Comparison of ENCODE assay signal across 19 mouse cellular contexts in the genomic region with DNA sequence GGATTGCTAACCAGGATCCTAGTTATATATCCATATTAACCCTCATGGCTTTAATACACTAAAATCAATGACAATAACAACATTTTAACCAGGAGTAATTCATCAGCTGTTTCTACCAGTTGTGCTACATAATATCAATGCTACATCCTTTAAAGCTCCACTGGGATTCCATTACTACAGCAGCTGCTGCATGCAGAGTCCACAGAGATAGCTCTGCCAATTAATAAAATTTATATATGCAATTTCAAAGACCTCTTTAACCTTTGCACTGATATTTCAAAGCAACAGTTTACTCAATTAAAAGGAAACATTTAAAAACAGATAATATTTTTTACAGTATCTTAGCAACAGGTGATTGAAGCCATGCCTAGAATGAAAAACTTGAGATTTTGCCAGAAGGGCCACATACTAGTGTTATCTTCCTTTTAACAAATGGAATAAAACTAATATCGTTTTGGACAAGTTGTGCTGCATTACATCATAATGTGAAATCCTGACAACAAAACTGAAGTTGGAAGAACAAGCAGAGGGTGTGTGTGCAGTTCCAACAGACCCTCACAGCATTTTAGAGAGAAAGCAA.
A peak's percentile ranks its signal among the peaks of the same experiment; 100 is the strongest.
DNase-seq lines count a peak whose midpoint lies in the region; ATAC-seq and TF ChIP-seq lines count a peak whose summit lies in the region.
"Had no signal": no experiment of that assay in that cellular context is flagged by ENCODE, and none has a peak within 500 bp of the region (broad histone marks: within the 10 kb centered on the region; RNA-seq: fewer than 3 reads in every experiment).

No protein-coding gene starts in this region.

- peak; percentile 23 for DNase-seq in heart, adult 8-10 months (ENCODE audit: low spot score)
- no peak for DNase-seq in heart, postnatal 25 days (ENCODE audit: low spot score)
- peak; percentile 8 for DNase-seq in kidney, postnatal 10 days
- no peak for DNase-seq in kidney, postnatal 36 days
- peak; percentile 16 for DNase-seq in lung, postnatal 0 days (ENCODE audit: low spot score)
- DNase-seq in lung, postnatal 4 days = no peak
- DNase-seq: adrenal gland, postnatal 10 days; cerebellum, adult 11 months; cerebellum, adult 8-10 months; cerebellum, postnatal 14 days; embryo, embryonic 11 days had no signal

- no peak overlapping the region for H3K9ac ChIP-seq in lung, postnatal 0 days (replicated peaks; ENCODE audit: low read depth)
- no peak overlapping the region for H3K9ac ChIP-seq in forebrain, embryonic 16.5 days (replicated peaks; ENCODE audit: low read depth, low read length)
- H3K9ac ChIP-seq: embryonic facial prominence, embryonic 15.5 days; hindbrain, embryonic 12.5 days had no signal

- 37% methylated on average over 1 of the region's 1 CpGs for WGBS in lung, postnatal 0 days
- WGBS in forebrain, embryonic 16.5 days = 79% methylated on average over 1 of the region's 1 CpGs

- TF ChIP-seq CTCF in lung, postnatal 0 days (IDR thresholded peaks at IDR 0.05) = no peak

- no peaks in the 10 kb centered on the region for H3K27me3 ChIP-seq in lung, postnatal 0 days (replicated peaks; ENCODE audit: insufficient read depth, low read length)
- no peaks in the 10 kb centered on the region for H3K27me3 ChIP-seq in forebrain, embryonic 16.5 days (replicated peaks; ENCODE audit: control insufficient read depth, insufficient read depth, low read length)
- H3K27me3 ChIP-seq: embryonic facial prominence, embryonic 15.5 days; hindbrain, embryonic 12.5 days had no signal

- no peak for ATAC-seq in lung, postnatal 0 days
- no peak for ATAC-seq in forebrain, embryonic 16.5 days
- ATAC-seq: forebrain, embryonic 14.5 days; hindbrain, embryonic 16.5 days had no signal

- H3K36me3 ChIP-seq in lung, postnatal 0 days (ENCODE audit: insufficient read depth, low read length) = no peaks in the 10 kb centered on the region
- no peaks in the 10 kb centered on the region for H3K36me3 ChIP-seq in forebrain, embryonic 16.5 days (ENCODE audit: control insufficient read depth, insufficient read depth)
- H3K36me3 ChIP-seq: embryonic facial prominence, embryonic 15.5 days; forebrain, embryonic 10.5 days; heart, embryonic 10.5 days; hindbrain, embryonic 12.5 days had no signal

- no peak overlapping the region for H3K27ac ChIP-seq in lung, postnatal 0 days (ENCODE audit: low read length)
- no peak overlapping the region for H3K27ac ChIP-seq in forebrain, embryonic 16.5 days (ENCODE audit: low read length)
- H3K27ac ChIP-seq: embryonic facial prominence, embryonic 15.5 days; forebrain, embryonic 10.5 days; heart, embryonic 10.5 days; hindbrain, embryonic 12.5 days had no signal

- intact Hi-C loops in heart, postnatal 25 days (cut with DNase I) = no loop called here

- no peaks in the 10 kb centered on the region for H3K9me3 ChIP-seq in lung, postnatal 0 days (ENCODE audit: low read length)
- no peaks in the 10 kb centered on the region for H3K9me3 ChIP-seq in forebrain, embryonic 16.5 days (ENCODE audit: control insufficient read depth, low read length)
- H3K9me3 ChIP-seq: embryonic facial prominence, embryonic 15.5 days; forebrain, embryonic 10.5 days; heart, embryonic 10.5 days; hindbrain, embryonic 12.5 days had no signal

- no peak for TF ChIP-seq EP300 in lung, postnatal 0 days (IDR thresholded peaks at IDR 0.05)

- no peak overlapping the region for H3K4me3 ChIP-seq in lung, postnatal 0 days (ENCODE audit: low read depth, low read length)
- H3K4me3 ChIP-seq in forebrain, embryonic 16.5 days (replicated peaks; ENCODE audit: low read length) = no peak overlapping the region
- H3K4me3 ChIP-seq: embryonic facial prominence, embryonic 15.5 days; erythroblast, embryonic 14.5 days; forebrain, embryonic 10.5 days; heart, embryonic 10.5 days; hindbrain, embryonic 12.5 days had no signal

- H3K4me2 ChIP-seq in lung, postnatal 0 days (replicated peaks; ENCODE audit: low read depth, low read length) = no peak overlapping the region
- no peak overlapping the region for H3K4me2 ChIP-seq in forebrain, embryonic 16.5 days (ENCODE audit: low read length)
- H3K4me2 ChIP-seq: embryonic facial prominence, embryonic 15.5 days; hindbrain, embryonic 12.5 days had no signal

- H3K4me1 ChIP-seq in lung, postnatal 0 days (ENCODE audit: insufficient read depth, low read depth, low read length) = no peaks in the 10 kb centered on the region
- H3K4me1 ChIP-seq in forebrain, embryonic 16.5 days (replicated peaks; ENCODE audit: control insufficient read depth, insufficient read depth, low read length) = no peaks in the 10 kb centered on the region
- H3K4me1 ChIP-seq: embryonic facial prominence, embryonic 15.5 days; forebrain, embryonic 10.5 days; heart, embryonic 10.5 days; hindbrain, embryonic 12.5 days had no signal

Comparison
In these comparisons a context has a peak if more than half of its experiments do, and no peak if none do; other contexts are left out.
1. DNase-seq: peak in heart, adult 8-10 months (single experiment), kidney, postnatal 10 days (single experiment) and lung, postnatal 0 days (single experiment); none in heart, postnatal 25 days (single experiment), kidney, postnatal 36 days (0 of 2) and lung, postnatal 4 days (0 of 2).